Mouse (Mus musculus) midbrain, embryonic 13.5 days (tissue): Measurements from ENCODE around the gene Rps18. TPM values are rescaled to one million over a fixed set of nuclear protein-coding genes. Genes with fewer than 3 reads are reported as not detected.
A peak's percentile ranks its signal among the peaks of the same experiment; 100 is the strongest.

Experiments
- ATAC-seq: fragments of 200-750 bp; cut with Nextera tagmentation; 2 replicates; pipeline ENCODE4 v1.8.0; 2017; ENCODE audit warnings: mild to moderate bottlenecking, moderate TSS enrichment, moderate library complexity
- H3K27ac ChIP-seq: fragments of 300-500 bp; sonication (generic); 2 replicates; pipeline ENCODE4 v1.5.1; 2015; ENCODE audit warnings: inconsistent platforms, mild to moderate bottlenecking, moderate library complexity
- H3K27me3 ChIP-seq: fragments of 300-500 bp; sonication (generic); 2 replicates; pipeline ENCODE4 v1.6.1; 2015; ENCODE audit warnings: mild to moderate bottlenecking, inconsistent platforms
- H3K36me3 ChIP-seq: fragments of 300-500 bp; sonication (generic); 2 replicates; pipeline ENCODE4 v1.6.1; 2015; ENCODE audit warnings: mild to moderate bottlenecking, inconsistent platforms
- H3K4me1 ChIP-seq: fragments of 300-500 bp; sonication (generic); replicated peaks from 2 replicates; pipeline ENCODE4 v1.6.1; 2015; ENCODE audit warnings: inconsistent platforms
- H3K4me2 ChIP-seq: fragments of 300-500 bp; sonication (generic); replicated peaks from 2 replicates; pipeline ENCODE4 v1.6.1; 2015; ENCODE audit warnings: moderate library complexity, mild to moderate bottlenecking, inconsistent platforms
- H3K4me3 ChIP-seq: fragments of 300-500 bp; sonication (generic); replicated peaks from 2 replicates; pipeline ENCODE4 v1.5.1; 2015; ENCODE audit warnings: mild to moderate bottlenecking, inconsistent platforms
- H3K9ac ChIP-seq: fragments of 300-500 bp; sonication (generic); replicated peaks from 2 replicates; pipeline ENCODE4 v1.6.1; 2015; ENCODE audit warnings: mild to moderate bottlenecking, inconsistent platforms
- H3K9me3 ChIP-seq: fragments of 300-500 bp; sonication (generic); 2 replicates; pipeline ENCODE4 v1.6.1; 2016; ENCODE audit warnings: mild to moderate bottlenecking, inconsistent platforms
- WGBS: fragments of 180-500 bp; shearing (Covaris S2); methylation state at CpG from one replicate; pipeline ENCODE4 v1.1.7; 2015; 5-methylcytosine and 5-hydroxymethylcytosine counted together
- polyA plus RNA-seq: library from polyadenylated mRNA; unstranded; fragments of >200 nt; fragmentation: Nextera tagmentation; extraction: Ambion mirVana; gene quantifications from 2 replicates; pipeline ENCODE4 v1.2.1, GENCODE M21; 2015

The Rps18 gene
- polyA plus RNA-seq, 1 experiment from 2014 or later = 949 TPM

DNA sequence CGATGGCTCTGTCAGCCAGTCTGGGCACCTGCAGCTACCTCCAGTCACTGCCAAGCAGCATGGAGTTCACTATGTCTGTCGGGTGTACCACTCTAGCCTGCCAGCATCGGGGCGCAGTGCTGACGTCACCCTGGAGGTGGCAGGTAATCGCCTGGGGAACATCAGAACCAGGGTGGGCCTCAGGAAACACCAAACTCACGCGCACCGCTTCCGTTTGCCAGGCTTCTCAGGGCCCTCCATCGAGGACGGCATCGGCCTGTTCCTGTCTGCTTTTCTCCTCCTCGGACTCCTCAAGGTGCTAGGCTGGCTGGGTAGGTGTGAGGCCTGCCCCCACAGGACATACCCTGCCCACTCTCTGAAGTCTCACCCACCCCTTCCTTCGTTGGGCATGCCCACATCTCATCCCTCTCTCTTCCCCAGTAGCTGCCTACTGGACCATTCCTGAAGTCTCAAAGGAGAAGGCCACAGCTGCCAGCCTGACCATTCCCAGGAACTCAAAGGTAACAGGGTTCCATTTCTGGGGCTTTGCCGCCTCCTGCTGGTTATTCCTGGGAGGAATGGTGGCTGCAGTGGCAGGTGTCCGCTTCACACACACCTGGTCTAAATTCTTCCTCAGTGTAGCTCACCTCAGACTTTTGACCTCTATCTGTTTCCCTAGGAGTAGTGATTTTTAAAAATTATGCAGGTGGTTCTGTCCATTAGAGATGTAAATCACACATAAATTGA lies 29.4 kb downstream of the Rps18 start:
- H3K4me1 ChIP-seq = peaks cover 26% of the 10 kb centered on the region
- WGBS = 72% methylated on average over 17 of the region's 17 CpGs
- ATAC-seq = no peak

DNA sequence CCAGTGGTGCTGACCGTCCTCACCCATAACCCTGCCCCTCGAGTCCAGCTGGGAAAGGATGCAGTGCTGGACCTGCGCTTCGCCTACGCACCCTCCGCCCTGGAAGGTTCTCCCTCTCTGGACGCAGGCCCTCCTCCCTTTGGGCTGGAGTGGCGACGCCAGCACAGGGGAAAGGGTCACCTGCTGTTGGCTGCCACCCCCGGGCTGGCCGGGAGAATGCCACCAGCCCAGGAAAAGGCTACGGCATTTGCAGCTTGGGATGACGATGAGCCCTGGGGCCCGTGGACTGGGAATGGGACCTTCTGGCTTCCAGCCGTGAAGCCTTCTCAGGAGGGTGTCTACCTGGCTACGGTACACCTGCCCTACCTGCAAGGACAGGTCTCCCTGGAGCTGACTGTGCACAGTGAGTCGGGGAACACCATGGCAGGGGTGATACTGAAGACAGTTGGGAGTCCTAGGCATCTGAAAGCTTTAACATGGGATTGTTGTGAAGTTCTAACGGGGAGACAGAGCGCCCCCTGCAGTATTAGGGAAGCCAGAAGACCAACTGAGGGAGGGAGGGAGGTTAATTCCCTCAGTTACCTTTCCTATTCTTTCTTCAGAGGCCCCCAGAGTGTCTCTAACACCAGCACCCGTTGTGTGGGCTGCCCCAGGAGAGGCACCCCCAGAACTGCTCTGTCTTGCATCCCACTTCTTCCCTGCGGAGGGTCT lies 30.2 kb downstream of the Rps18 start:
- no peaks in the 10 kb centered on the region for H3K27me3 ChIP-seq
- H3K4me1 ChIP-seq = peaks cover 20% of the 10 kb centered on the region
- no peak for ATAC-seq
- H3K27ac ChIP-seq = no peak overlapping the region
- H3K4me2 ChIP-seq = no peak overlapping the region
- H3K9ac ChIP-seq = no peak overlapping the region
- H3K36me3 ChIP-seq = peaks cover 26% of the 10 kb centered on the region
- 85% methylated on average over 21 of the region's 21 CpGs for WGBS
- H3K4me3 ChIP-seq = no peak overlapping the region
- no peaks in the 10 kb centered on the region for H3K9me3 ChIP-seq

More for the DNA sequence above, 29.4 kb downstream of the Rps18 start:
- H3K9me3 ChIP-seq = no peaks in the 10 kb centered on the region
- peaks cover 26% of the 10 kb centered on the region for H3K36me3 ChIP-seq
- no peak overlapping the region for H3K4me3 ChIP-seq
- no peak overlapping the region for H3K4me2 ChIP-seq
- H3K27me3 ChIP-seq = no peaks in the 10 kb centered on the region
- H3K27ac ChIP-seq = no peak overlapping the region
- H3K9ac ChIP-seq = no peak overlapping the region

DNA sequence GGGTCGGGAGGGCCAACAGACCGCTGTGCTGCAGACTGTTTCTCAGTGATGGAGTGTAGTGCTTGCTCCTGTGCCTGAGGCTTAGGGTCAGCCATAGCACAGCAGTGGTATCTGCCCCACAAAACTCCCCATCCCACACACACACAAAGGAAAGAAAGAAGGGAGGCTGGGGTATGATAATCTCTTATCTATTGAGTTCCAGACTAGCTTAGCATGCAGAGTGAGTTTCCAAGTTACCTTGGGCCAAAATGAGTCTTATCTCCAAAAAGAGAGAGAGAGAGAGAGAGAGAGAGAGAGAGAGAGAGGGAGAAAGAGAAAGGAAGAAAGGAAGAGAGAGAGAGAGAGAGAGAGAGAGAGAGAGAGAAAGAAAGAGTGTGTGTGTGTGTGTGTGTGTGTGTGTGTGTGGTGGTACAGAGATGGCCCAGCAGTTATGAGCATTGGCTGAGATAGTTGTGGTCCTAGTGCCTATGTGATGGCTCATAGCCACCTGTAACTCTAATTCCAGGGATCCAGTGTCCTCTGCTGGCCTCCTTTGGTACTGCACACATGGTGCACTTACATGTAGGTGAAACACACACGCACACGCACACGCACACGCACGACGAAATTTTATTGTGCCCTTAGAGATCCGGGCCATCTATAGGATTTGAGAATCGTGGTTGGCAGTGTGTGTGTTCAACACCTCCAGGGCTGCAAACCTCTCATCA lies 31.1 kb downstream of the Rps18 start:
- Histone ChIP-seq H3K27ac (no peak overlapping the region), H3K4me3 (no peak overlapping the region), H3K27me3 (no peaks in the 10 kb centered on the region), H3K36me3 (peaks cover 26% of the 10 kb centered on the region), H3K9ac (no peak overlapping the region), H3K4me1 (peaks cover 23% of the 10 kb centered on the region), H3K4me2 (no peak overlapping the region), H3K9me3 (no peaks in the 10 kb centered on the region)
- WGBS = 84% methylated on average over 10 of the region's 10 CpGs
- no peak for ATAC-seq

DNA sequence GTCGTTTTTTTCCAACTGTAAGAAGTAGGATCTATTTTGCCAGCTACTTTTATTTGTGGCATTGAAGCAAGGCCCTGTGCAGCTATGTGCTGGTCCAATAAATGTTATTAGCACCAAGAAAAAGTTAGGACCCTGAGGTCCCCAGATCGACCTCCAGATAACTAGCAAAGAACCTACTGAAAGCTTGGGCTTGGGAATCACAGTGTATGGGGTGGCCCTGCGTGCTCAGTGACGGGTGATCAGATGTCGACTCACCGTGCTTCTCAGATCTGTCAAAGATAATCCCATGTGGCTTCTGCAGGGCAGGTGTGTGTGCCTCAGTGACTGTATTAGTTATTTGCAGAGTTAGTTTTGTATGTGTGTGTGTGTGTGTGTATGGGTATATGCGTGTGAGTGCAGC lies 34.4 kb downstream of the Rps18 start:
- WGBS = 91% methylated on average over 7 of the region's 7 CpGs
- peak overlapping the region; percentile 75; the same call in 1 of the 2 replicates for H3K4me2 ChIP-seq
- peaks cover 44% of the 10 kb centered on the region for H3K4me1 ChIP-seq

DNA sequence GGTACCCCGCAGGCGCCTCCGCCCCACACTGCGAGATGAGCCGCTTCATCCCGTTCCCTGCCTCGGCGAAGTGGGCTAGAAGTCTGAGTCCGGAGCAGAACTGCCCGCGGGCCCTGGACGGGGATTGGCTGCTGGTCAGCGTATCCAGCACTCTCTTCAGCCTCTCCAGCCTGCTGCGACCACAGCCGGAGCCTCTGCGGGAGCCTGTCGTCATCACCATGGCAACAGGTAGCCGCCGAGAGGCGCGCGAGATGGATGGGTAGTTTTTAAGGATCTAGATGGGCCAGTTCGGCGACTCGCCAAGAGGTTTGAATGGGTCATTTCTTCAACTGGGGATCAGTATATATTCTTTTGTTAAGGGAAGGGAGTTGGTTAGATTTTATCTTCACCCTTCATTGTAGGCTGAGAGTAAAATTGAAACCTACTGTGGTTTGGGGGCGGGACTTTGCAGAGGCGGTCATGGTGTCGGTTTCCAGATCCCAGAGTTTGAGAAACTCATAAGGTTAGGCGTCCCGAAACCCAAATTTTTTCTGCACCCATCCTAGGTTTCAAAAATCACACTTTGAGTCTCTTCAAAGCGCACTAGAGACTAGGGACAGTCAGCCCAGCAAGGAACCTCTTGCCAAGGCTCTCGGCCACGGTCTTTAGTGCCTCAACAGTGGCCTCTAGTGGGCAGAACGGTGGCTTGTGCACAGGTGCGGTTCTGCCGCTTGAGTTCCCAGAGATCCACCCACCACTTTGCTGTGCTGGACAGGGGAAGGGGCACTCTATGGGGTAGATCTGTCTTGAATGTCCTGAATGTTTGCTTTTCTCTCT lies 35.3 kb downstream of the Rps18 start:
- peak overlapping the region; percentile 75 for H3K4me2 ChIP-seq
- ATAC-seq = peak; percentile 34

More for the DNA sequence above, 34.4 kb downstream of the Rps18 start:
- Histone ChIP-seq H3K9ac (no peak overlapping the region), H3K9me3 (no peaks in the 10 kb centered on the region), H3K4me3 (no peak overlapping the region), H3K27ac (no peak overlapping the region), H3K27me3 (peaks cover 13% of the 10 kb centered on the region), H3K36me3 (peaks cover 32% of the 10 kb centered on the region)
- ATAC-seq = no peak

DNA sequence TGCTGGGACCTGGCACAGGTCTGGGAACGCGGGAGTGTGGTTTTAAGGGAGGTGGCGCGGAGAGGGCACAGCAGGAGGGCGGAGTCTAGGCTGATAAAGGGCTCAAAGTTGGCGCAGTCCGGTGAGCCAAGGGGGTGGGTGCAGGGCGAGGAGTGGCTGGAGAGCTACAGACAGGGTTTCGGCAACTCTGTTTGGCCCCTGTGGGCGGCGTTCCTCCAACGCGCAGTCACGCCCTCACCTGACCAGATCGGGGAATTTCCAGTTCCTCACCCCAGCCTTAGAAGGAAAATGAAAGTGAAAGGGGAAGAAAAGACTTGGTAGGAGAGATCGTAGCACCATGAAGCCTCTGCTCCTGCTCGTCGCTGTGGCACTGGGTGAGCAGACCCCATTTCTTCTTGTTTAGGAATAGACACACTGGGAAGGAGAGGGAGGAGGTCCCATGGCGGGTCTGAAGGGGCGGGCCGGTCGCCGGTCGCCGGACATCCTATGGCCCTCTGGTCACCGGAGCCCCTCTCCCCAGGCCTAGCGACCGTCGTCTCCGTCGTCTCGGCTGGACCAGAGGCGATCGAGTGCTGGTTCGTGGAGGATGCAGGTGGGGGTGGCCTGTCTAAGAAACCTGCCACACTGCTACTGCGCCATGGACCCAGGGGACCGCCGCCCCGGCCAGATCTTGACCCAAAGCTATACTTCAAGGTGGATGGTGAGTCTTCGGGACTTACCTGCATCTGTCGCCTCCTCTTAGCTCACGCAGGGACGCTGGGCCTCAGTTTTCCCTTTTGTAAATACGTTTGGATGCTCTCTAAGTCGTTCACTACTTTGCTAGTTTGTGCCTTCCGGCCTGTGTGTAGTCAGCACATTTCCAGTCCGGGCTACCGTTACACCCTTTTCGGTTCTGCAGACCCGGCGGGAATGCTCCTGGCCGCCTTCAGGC lies 36.2 kb downstream of the Rps18 start:
- Histone ChIP-seq H3K36me3 (peaks cover 23% of the 10 kb centered on the region), H3K27ac (peak overlapping the region; percentile 57; the same call in 1 of the 2 replicates), H3K4me3 (peak overlapping the region; percentile 45), H3K9ac (peak overlapping the region; percentile 68), H3K9me3 (no peaks in the 10 kb centered on the region), H3K4me2 (peak overlapping the region; percentile 75), H3K4me1 (peaks cover 54% of the 10 kb centered on the region), H3K27me3 (peaks cover 13% of the 10 kb centered on the region)
- WGBS = under 1% methylated on average over 52 of the region's 52 CpGs
- ATAC-seq = no peak

More for the DNA sequence above, 35.3 kb downstream of the Rps18 start:
- peak overlapping the region; percentile 68 for H3K9ac ChIP-seq
- peaks cover 45% of the 10 kb centered on the region for H3K4me1 ChIP-seq
- peaks cover 13% of the 10 kb centered on the region for H3K27me3 ChIP-seq
- WGBS = under 1% methylated on average over 36 of the region's 36 CpGs
- H3K27ac ChIP-seq = peak overlapping the region; percentile 57; the same call in 1 of the 2 replicates
- H3K4me3 ChIP-seq = peak overlapping the region; percentile 45
- H3K9me3 ChIP-seq = no peaks in the 10 kb centered on the region
- H3K36me3 ChIP-seq = peaks cover 23% of the 10 kb centered on the region

DNA sequence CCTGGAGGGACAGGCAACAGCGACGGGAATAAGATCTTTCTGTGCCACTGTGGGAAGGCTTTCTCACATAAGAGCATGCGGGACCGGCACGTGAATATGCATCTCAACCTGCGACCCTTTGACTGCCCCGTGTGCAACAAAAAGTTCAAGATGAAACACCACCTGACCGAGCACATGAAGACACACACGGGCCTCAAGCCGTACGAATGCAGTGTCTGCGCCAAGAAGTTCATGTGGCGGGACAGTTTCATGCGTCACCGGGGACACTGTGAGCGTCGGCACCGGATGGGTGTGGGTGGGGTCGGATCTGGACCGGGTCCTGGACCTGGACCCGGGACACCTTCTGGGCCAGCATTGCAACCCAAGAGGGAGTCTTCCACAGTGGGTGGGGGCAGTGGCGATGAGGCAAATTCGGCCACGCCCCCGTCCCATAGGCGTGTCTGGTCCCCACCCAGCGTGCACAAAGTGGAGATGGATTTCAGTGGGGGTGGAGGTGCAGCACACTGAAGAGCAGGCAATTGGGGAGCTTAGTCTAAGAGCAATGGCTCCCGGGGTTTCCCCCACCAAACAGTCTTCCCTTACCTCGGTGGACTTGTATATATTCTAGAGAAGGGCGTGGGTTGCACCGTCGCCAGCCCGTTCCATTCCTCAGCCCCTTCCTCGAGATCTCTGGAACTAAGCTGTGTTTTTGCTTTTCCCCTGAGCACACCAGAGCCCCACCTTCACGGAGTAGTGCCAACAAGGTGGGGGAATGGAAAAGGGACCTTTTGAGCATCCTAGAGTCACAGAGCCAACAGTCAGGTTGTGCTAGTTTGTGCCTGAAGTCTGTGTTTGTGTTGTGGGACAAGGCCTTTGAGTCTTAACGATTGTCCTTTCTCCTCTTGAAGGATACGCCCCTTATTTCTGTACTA lies 37.3 kb downstream of the Rps18 start:
- peaks cover 33% of the 10 kb centered on the region for H3K36me3 ChIP-seq
- H3K9ac ChIP-seq = peak overlapping the region; percentile 68
- H3K4me1 ChIP-seq = peaks cover 64% of the 10 kb centered on the region
- peak overlapping the region; percentile 45 for H3K4me3 ChIP-seq
- ATAC-seq = no peak
- no peak overlapping the region for H3K27ac ChIP-seq
- H3K27me3 ChIP-seq = peaks cover 13% of the 10 kb centered on the region
- WGBS = 60% methylated on average over 37 of the region's 37 CpGs
- H3K4me2 ChIP-seq = peak overlapping the region; percentile 75
- H3K9me3 ChIP-seq = no peaks in the 10 kb centered on the region

DNA sequence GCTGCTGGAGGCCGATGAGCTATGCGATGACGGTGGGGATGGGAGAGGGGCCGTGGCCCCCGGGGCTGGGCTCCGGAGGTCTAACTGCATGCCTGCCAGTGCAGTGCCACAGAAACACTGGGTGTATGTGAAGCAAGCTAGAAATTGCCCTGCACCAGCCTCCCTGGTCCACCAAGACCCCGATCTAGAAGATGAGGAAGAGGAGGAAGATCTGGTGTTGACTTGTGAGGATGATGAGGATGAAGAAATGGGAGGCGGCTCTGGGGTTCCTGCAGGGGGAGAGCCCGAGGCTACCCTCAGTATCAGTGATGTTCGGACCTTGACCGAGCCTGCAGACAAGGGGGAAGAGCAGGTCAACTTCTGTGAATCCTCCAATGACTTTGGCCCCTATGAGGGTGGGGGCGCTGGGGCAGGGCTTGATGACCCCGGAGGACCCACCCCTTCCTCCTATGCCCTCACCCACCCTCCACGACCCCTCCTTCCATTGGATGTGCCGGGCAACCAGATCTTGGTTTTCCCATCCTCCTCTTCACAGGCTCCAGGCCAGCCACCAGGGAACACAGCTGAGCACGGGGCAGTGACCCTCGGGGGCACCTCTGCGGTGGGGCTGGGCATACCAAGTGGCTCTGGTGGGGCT lies 38.0 kb downstream of the Rps18 start:
- 84% methylated on average over 18 of the region's 18 CpGs for WGBS
- peaks cover 40% of the 10 kb centered on the region for H3K36me3 ChIP-seq
- ATAC-seq = no peak
- H3K9ac ChIP-seq = no peak overlapping the region
- H3K9me3 ChIP-seq = no peaks in the 10 kb centered on the region
- H3K4me3 ChIP-seq = no peak overlapping the region
- peaks cover 64% of the 10 kb centered on the region for H3K4me1 ChIP-seq
- peaks cover 13% of the 10 kb centered on the region for H3K27me3 ChIP-seq
- peak overlapping the region; percentile 64; the same call in 1 of the 2 replicates for H3K4me2 ChIP-seq
- H3K27ac ChIP-seq = no peak overlapping the region

DNA sequence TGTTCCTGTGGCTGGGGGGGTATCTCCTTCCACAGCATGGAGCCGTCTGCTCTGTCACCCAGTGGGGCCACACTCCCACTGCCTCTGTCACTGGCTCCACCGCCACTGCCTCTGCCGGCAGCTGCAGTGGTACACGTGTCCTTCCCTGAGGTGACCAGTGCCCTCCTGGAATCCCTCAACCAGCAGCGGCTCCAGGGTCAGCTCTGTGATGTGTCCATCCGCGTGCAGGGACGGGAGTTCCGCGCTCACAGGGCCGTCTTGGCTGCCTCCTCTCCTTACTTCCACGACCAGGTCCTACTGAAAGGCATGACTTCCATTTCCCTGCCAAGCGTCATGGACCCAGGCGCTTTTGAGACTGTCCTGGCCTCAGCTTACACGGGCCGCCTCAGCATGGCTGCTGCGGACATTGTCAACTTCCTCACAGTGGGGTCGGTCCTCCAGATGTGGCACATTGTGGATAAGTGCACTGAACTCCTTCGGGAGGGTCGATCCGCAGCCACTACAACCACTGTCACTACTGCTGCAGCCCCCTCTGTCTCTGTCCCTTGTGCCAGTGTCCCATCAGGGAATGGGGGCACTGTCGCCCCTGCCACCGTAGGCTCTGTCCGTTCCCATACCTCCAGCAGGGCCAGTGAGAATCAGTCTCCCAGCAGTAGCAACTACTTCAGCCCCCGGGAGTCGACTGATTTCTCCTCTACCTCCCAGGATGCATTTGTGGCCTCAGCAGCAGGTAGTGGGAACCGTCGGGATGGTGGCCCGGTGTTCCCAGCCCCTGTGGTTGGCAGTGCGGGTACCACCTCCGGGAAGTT lies 38.8 kb downstream of the Rps18 start:
- H3K27me3 ChIP-seq = peaks cover 13% of the 10 kb centered on the region
- WGBS = 73% methylated on average over 31 of the region's 31 CpGs
- H3K4me1 ChIP-seq = peaks cover 66% of the 10 kb centered on the region

More for the DNA sequence above, 38.8 kb downstream of the Rps18 start:
- Histone ChIP-seq H3K36me3 (peaks cover 46% of the 10 kb centered on the region), H3K9ac (peak overlapping the region; percentile 64), H3K9me3 (no peaks in the 10 kb centered on the region), H3K4me3 (peak overlapping the region; percentile 52), H3K27ac (no peak overlapping the region), H3K4me2 (peak overlapping the region; percentile 64)
- no peak for ATAC-seq
